Mouse (Mus musculus) neural tube, embryonic 11.5 days (tissue): ENCODE measurements around the gene Ctnna2. TPM values are rescaled to one million over a fixed set of nuclear protein-coding genes. Genes with fewer than 3 reads are reported as not detected.

Source experiments
- ATAC-seq: fragments of 200-750 bp; cut with Nextera tagmentation; 2 replicates; pipeline ENCODE4 v1.8.0; 2017; ENCODE audit warnings: moderate number of reproducible peaks, mild to moderate bottlenecking, moderate TSS enrichment, moderate library complexity; ENCODE audit not compliant: insufficient read depth, low FRiP score, low TSS enrichment
- DNase-seq: peaks from one replicate; pipeline ENCODE4 v3.0.0-alpha.2; 2015; ENCODE audit warnings: low spot score
- H3K27ac ChIP-seq: fragments of 300-500 bp; sonication (generic); 2 replicates; pipeline ENCODE4 v1.5.1; 2014; ENCODE audit warnings: low read depth, mild to moderate bottlenecking, low read length
- H3K27me3 ChIP-seq: fragments of 300-500 bp; sonication (generic); 2 replicates; pipeline ENCODE4 v1.6.1; 2014; ENCODE audit warnings: mild to moderate bottlenecking, low read length, mixed read lengths; ENCODE audit not compliant: control insufficient read depth, insufficient read depth
- H3K36me3 ChIP-seq: fragments of 300-500 bp; sonication (generic); 2 replicates; pipeline ENCODE4 v1.6.1; 2014; ENCODE audit warnings: mild to moderate bottlenecking, low read length, moderate library complexity, mixed read lengths; ENCODE audit not compliant: control insufficient read depth, insufficient read depth
- H3K4me1 ChIP-seq: fragments of 300-500 bp; sonication (generic); 2 replicates; pipeline ENCODE4 v1.6.1; 2014; ENCODE audit warnings: low read length, mixed read lengths; ENCODE audit not compliant: control insufficient read depth, insufficient read depth
- H3K4me2 ChIP-seq: fragments of 300-500 bp; sonication (generic); 2 replicates; pipeline ENCODE4 v1.6.1; 2014; ENCODE audit warnings: low read depth, mild to moderate bottlenecking, moderate library complexity
- H3K4me3 ChIP-seq: fragments of 300-500 bp; sonication (generic); 2 replicates; pipeline ENCODE4 v1.5.1; 2014; ENCODE audit warnings: low read depth, low read length
- H3K9ac ChIP-seq: fragments of 300-500 bp; sonication (generic); 2 replicates; pipeline ENCODE4 v1.6.1; 2014; ENCODE audit warnings: mild to moderate bottlenecking, low read length
- H3K9me3 ChIP-seq: fragments of 300-500 bp; sonication (generic); 2 replicates; pipeline ENCODE4 v1.6.1; 2016; ENCODE audit warnings: low read length; ENCODE audit not compliant: control insufficient read depth
- WGBS: fragments of 180-500 bp; shearing (Covaris S2); extraction: QIAGEN DNeasy Blood & Tissue Kit; methylation state at CpG from one replicate; pipeline ENCODE4 v1.1.7; 2014; 5-methylcytosine and 5-hydroxymethylcytosine counted together
- polyA plus RNA-seq: library from polyadenylated mRNA; unstranded; fragments of >200 nt; fragmentation: Nextera tagmentation; extraction: Ambion mirVana; gene quantifications from 2 replicates; pipeline ENCODE4 v1.2.1, GENCODE M21; 2014

The Ctnna2 gene
- polyA plus RNA-seq, 1 experiment from 2014 or later: 54.7 TPM

DNA sequence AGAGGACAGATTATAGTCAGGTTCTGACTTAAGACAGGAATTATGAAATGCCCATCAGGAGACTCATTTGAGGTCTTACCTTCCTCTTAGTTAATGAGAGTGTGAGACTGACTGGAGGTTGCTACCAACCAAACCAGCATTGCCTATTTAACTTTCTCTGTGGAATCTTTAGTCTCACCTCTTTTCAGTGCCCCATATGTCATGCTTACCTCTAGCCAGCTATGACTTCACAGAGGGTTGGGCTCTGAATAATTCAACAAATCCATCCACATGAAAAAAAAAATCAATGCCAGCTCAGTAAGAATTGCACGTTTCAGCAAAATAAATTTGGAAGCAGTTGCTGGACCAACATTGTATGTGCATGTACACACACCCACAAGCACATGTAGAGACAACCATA lies 562.5 kb downstream of the Ctnna2 start:
- WGBS: 66% methylated on average over 1 of the region's 1 CpGs
- Histone ChIP-seq H3K4me3 (no peak overlapping the region), H3K9ac (no peak overlapping the region), H3K27me3 (no peaks in the 10 kb centered on the region), H3K4me1 (no peaks in the 10 kb centered on the region), H3K27ac (no peak overlapping the region), H3K36me3 (no peaks in the 10 kb centered on the region), H3K4me2 (no peak overlapping the region), H3K9me3 (no peaks in the 10 kb centered on the region)
- DNase-seq (no peak), ATAC-seq (no peak)

DNA sequence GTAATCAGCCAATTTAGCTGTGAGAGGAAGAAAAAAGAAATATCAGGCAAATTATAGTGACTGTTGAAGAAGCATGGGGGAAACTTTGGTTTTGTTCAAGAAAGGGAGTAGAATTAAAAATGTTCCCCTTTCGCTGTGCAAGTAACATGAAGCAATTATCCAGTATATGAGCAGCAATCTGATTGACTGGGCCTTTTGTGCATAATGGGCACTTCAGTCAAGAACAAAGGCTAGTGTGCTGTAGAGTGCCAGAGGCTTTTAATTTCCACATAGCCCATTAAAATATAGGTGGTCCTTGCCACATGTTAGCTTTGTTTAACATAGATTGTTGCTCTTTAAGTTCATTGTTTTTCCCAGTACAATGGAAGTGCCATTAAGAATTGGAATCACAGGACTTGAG lies 566.0 kb downstream of the Ctnna2 start:
- Histone ChIP-seq H3K36me3 (no peaks in the 10 kb centered on the region), H3K9ac (no peak overlapping the region), H3K27me3 (no peaks in the 10 kb centered on the region), H3K9me3 (no peaks in the 10 kb centered on the region), H3K4me3 (no peak overlapping the region), H3K4me2 (no peak overlapping the region), H3K4me1 (no peaks in the 10 kb centered on the region), H3K27ac (no peak overlapping the region)
- ATAC-seq (no peak), DNase-seq (no peak)
- 85% methylated on average over 1 of the region's 1 CpGs for WGBS

GRCm38 (mm10) chr6:77408481-77408880 lies 571.0 kb downstream of the Ctnna2 start:
- H3K36me3 ChIP-seq: no peaks in the 10 kb centered on the region
- H3K4me3 ChIP-seq: no peak overlapping the region
- ATAC-seq: no peak
- WGBS: 80% methylated on average over 5 of the region's 5 CpGs
- H3K4me1 ChIP-seq: no peaks in the 10 kb centered on the region
- H3K27ac ChIP-seq: no peak overlapping the region
- H3K9ac ChIP-seq: no peak overlapping the region
- H3K27me3 ChIP-seq: no peaks in the 10 kb centered on the region
- DNase-seq: no peak
- H3K4me2 ChIP-seq: no peak overlapping the region
- H3K9me3 ChIP-seq: no peaks in the 10 kb centered on the region

GRCm38 (mm10) chr6:77400751-77401150 lies 578.7 kb downstream of the Ctnna2 start:
- no peak for ATAC-seq

GRCm38 (mm10) chr6:77391663-77392062 lies 587.8 kb downstream of the Ctnna2 start:
- H3K27me3 ChIP-seq: no peaks in the 10 kb centered on the region
- DNase-seq: no peak
- H3K4me1 ChIP-seq: no peaks in the 10 kb centered on the region
- H3K36me3 ChIP-seq: no peaks in the 10 kb centered on the region
- 95% methylated on average over 1 of the region's 1 CpGs for WGBS
- no peak overlapping the region for H3K4me3 ChIP-seq
- H3K9me3 ChIP-seq: no peaks in the 10 kb centered on the region
- ATAC-seq: no peak
- no peak overlapping the region for H3K9ac ChIP-seq
- H3K4me2 ChIP-seq: no peak overlapping the region
- no peak overlapping the region for H3K27ac ChIP-seq

More at GRCm38 (mm10) chr6:77400751-77401150, 578.7 kb downstream of the Ctnna2 start:
- Histone ChIP-seq H3K9me3 (no peaks in the 10 kb centered on the region), H3K27me3 (no peaks in the 10 kb centered on the region), H3K36me3 (no peaks in the 10 kb centered on the region), H3K4me3 (no peak overlapping the region), H3K4me2 (no peak overlapping the region), H3K4me1 (no peaks in the 10 kb centered on the region), H3K9ac (no peak overlapping the region), H3K27ac (no peak overlapping the region)
- WGBS: 88% methylated on average over 6 of the region's 6 CpGs
- DNase-seq: no peak

- ATAC-seq (no peak), DNase-seq (no peak)
- Histone ChIP-seq H3K27me3 (no peaks in the 10 kb centered on the region), H3K4me3 (no peak overlapping the region), H3K27ac (no peak overlapping the region), H3K36me3 (no peaks in the 10 kb centered on the region), H3K9me3 (no peaks in the 10 kb centered on the region), H3K9ac (no peak overlapping the region), H3K4me2 (no peak overlapping the region), H3K4me1 (no peaks in the 10 kb centered on the region)
Measured at GRCm38 (mm10) chr6:77381309-77381708, 598.2 kb downstream of the Ctnna2 start.

- 87% methylated on average over 5 of the region's 5 CpGs for WGBS
- H3K27me3 ChIP-seq: no peaks in the 10 kb centered on the region
- no peak for DNase-seq
- no peaks in the 10 kb centered on the region for H3K36me3 ChIP-seq
- no peak overlapping the region for H3K9ac ChIP-seq
- no peaks in the 10 kb centered on the region for H3K9me3 ChIP-seq
- no peak overlapping the region for H3K4me3 ChIP-seq
- no peak overlapping the region for H3K27ac ChIP-seq
- no peak overlapping the region for H3K4me2 ChIP-seq
- no peak for ATAC-seq
- H3K4me1 ChIP-seq: no peaks in the 10 kb centered on the region
Measured at GRCm38 (mm10) chr6:77373132-77373531, 606.4 kb downstream of the Ctnna2 start.

GRCm38 (mm10) chr6:77371147-77371546 lies 608.4 kb downstream of the Ctnna2 start:
- Histone ChIP-seq H3K27ac (no peak overlapping the region), H3K9me3 (no peaks in the 10 kb centered on the region), H3K4me1 (no peaks in the 10 kb centered on the region), H3K4me2 (no peak overlapping the region), H3K27me3 (no peaks in the 10 kb centered on the region), H3K4me3 (no peak overlapping the region), H3K36me3 (no peaks in the 10 kb centered on the region), H3K9ac (no peak overlapping the region)
- WGBS: 91% methylated on average over 2 of the region's 2 CpGs
- DNase-seq (no peak), ATAC-seq (no peak)

- 73% methylated on average over 6 of the region's 6 CpGs for WGBS
- Histone ChIP-seq H3K9me3 (no peaks in the 10 kb centered on the region), H3K27me3 (no peaks in the 10 kb centered on the region), H3K36me3 (no peaks in the 10 kb centered on the region), H3K9ac (no peak overlapping the region), H3K4me1 (no peaks in the 10 kb centered on the region), H3K27ac (no peak overlapping the region), H3K4me3 (no peak overlapping the region), H3K4me2 (no peak overlapping the region)
- ATAC-seq (no peak), DNase-seq (no peak)
Measured at GRCm38 (mm10) chr6:77358471-77358837, 621.0 kb downstream of the Ctnna2 start.
